Mouse (Mus musculus) brown adipose tissue, adult 24 weeks (tissue): ENCODE results near the gene Chchd6. TPM values are rescaled to one million over a fixed set of nuclear protein-coding genes. Genes with fewer than 3 reads are reported as not detected.

Source experiments
- H3K27ac ChIP-seq: fragments of 200-500 bp; replicated peaks from 2 replicates; pipeline ENCODE4 v1.5.1; 2012; ENCODE audit warnings: low read depth, mild to moderate bottlenecking, low read length
- H3K4me1 ChIP-seq: fragments of 200-500 bp; 2 replicates; pipeline ENCODE4 v1.6.1; 2012; ENCODE audit warnings: low read length, mixed read lengths; ENCODE audit not compliant: control insufficient read depth, insufficient read depth, insufficient read length
- H3K4me3 ChIP-seq: fragments of 200-500 bp; 2 replicates; pipeline ENCODE4 v1.5.1; 2012; ENCODE audit warnings: low read depth, mild to moderate bottlenecking, low read length, moderate library complexity; ENCODE audit not compliant: insufficient read depth
- polyA plus RNA-seq: library from polyadenylated mRNA; stranded (reverse); fragments of >200 nt; gene quantifications from 2 replicates; pipeline ENCODE4 v1.2.4, GENCODE M21; 2012; ENCODE audit not compliant: missing spikeins, insufficient read depth, insufficient read length

Chchd6 gene
- polyA plus RNA-seq, 1 experiment: 79.4 TPM

- Histone ChIP-seq H3K4me3 (no peak overlapping the region), H3K27ac (peak overlapping the region; percentile 23; the same call in 1 of the 2 replicates), H3K4me1 (peaks cover 37% of the 10 kb centered on the region; the same call in 1 of the 2 replicates)
Observed at GRCm38 (mm10) chr6:89459634-89460033, 135.8 kb downstream of the Chchd6 start.

- Histone ChIP-seq H3K4me3 (no peak overlapping the region), H3K4me1 (peaks cover 49% of the 10 kb centered on the region), H3K27ac (no peak overlapping the region)
Observed at GRCm38 (mm10) chr6:89457601-89458000, 137.9 kb downstream of the Chchd6 start.

GRCm38 (mm10) chr6:89456409-89456961 is 139.0 kb downstream of the Chchd6 start:
- H3K4me3 ChIP-seq: no peak overlapping the region
- no peak overlapping the region for H3K27ac ChIP-seq
- peaks cover 46% of the 10 kb centered on the region for H3K4me1 ChIP-seq

GRCm38 (mm10) chr6:89455523-89456000 is 139.9 kb downstream of the Chchd6 start:
- Histone ChIP-seq H3K4me1 (peaks cover 40% of the 10 kb centered on the region), H3K4me3 (no peak overlapping the region), H3K27ac (no peak overlapping the region)

- peaks cover 38% of the 10 kb centered on the region for H3K4me1 ChIP-seq
- no peak overlapping the region for H3K4me3 ChIP-seq
- 0 out of 2 replicates have a peak overlapping the region, but pooled peaks have one; percentile 66 for H3K27ac ChIP-seq
Observed at GRCm38 (mm10) chr6:89454437-89454836, 141.0 kb downstream of the Chchd6 start.

GRCm38 (mm10) chr6:89452976-89453674 is 142.3 kb downstream of the Chchd6 start:
- H3K4me3 ChIP-seq: no peak overlapping the region
- peak overlapping the region; percentile 66 for H3K27ac ChIP-seq
- H3K4me1 ChIP-seq: peaks cover 44% of the 10 kb centered on the region

- Histone ChIP-seq H3K4me3 (no peak overlapping the region), H3K27ac (no peak overlapping the region), H3K4me1 (peaks cover 44% of the 10 kb centered on the region)
Observed at GRCm38 (mm10) chr6:89452356-89452755, 143.1 kb downstream of the Chchd6 start.

GRCm38 (mm10) chr6:89448736-89449135 is 146.7 kb downstream of the Chchd6 start:
- H3K4me1 ChIP-seq: peaks cover 15% of the 10 kb centered on the region
- H3K4me3 ChIP-seq: no peak overlapping the region
- no peak overlapping the region for H3K27ac ChIP-seq

- Histone ChIP-seq H3K4me1 (no peaks in the 10 kb centered on the region), H3K4me3 (no peak overlapping the region), H3K27ac (no peak overlapping the region)
Observed at GRCm38 (mm10) chr6:89440671-89441070, 154.8 kb downstream of the Chchd6 start.

GRCm38 (mm10) chr6:89431920-89432482 is 163.5 kb downstream of the Chchd6 start:
- Histone ChIP-seq H3K4me3 (no peak overlapping the region), H3K4me1 (no peaks in the 10 kb centered on the region), H3K27ac (no peak overlapping the region)

GRCm38 (mm10) chr6:89430749-89431148 is 164.7 kb downstream of the Chchd6 start:
- Histone ChIP-seq H3K4me3 (no peak overlapping the region), H3K27ac (no peak overlapping the region), H3K4me1 (no peaks in the 10 kb centered on the region)

GRCm38 (mm10) chr6:89428661-89429375 is 166.6 kb downstream of the Chchd6 start:
- no peak overlapping the region for H3K27ac ChIP-seq
- no peaks in the 10 kb centered on the region for H3K4me1 ChIP-seq
- H3K4me3 ChIP-seq: no peak overlapping the region

GRCm38 (mm10) chr6:89424461-89424860 is 171.0 kb downstream of the Chchd6 start:
- Histone ChIP-seq H3K27ac (no peak overlapping the region), H3K4me3 (no peak overlapping the region), H3K4me1 (peaks cover 14% of the 10 kb centered on the region)

GRCm38 (mm10) chr6:89422621-89423020 is 172.8 kb downstream of the Chchd6 start:
- H3K27ac ChIP-seq: peak overlapping the region; percentile 87

GRCm38 (mm10) chr6:89421922-89422321 is 173.5 kb downstream of the Chchd6 start:
- Histone ChIP-seq H3K4me1 (peaks cover 14% of the 10 kb centered on the region), H3K4me3 (no peak overlapping the region), H3K27ac (peak overlapping the region; percentile 87)

More at GRCm38 (mm10) chr6:89422621-89423020, 172.8 kb downstream of the Chchd6 start:
- Histone ChIP-seq H3K4me1 (peaks cover 14% of the 10 kb centered on the region), H3K4me3 (no peak overlapping the region)
